Mouse (Mus musculus) testis, adult 2 months (tissue): ENCODE data around the gene Zfp64. TPM values are rescaled to one million over a fixed set of nuclear protein-coding genes. Genes with fewer than 3 reads are reported as not detected.

ENCODE experiments used
- H3K27ac ChIP-seq: fragments of 200-500 bp; 2 replicates; pipeline ENCODE4 v1.5.1; 2012; ENCODE audit warnings: low read depth, low read length; ENCODE audit not compliant: control insufficient read depth, insufficient read depth
- H3K27me3 ChIP-seq: fragments of 200-500 bp; 2 replicates; pipeline ENCODE4 v1.6.1; 2012; ENCODE audit warnings: mild to moderate bottlenecking, low read length, moderate library complexity; ENCODE audit not compliant: control insufficient read depth, insufficient read depth
- H3K36me3 ChIP-seq: fragments of 200-500 bp; 2 replicates; pipeline ENCODE4 v1.6.1; 2012; ENCODE audit warnings: mild to moderate bottlenecking, low read length; ENCODE audit not compliant: control insufficient read depth, insufficient read depth
- H3K4me1 ChIP-seq: fragments of 200-500 bp; 2 replicates; pipeline ENCODE4 v1.6.1; 2012; ENCODE audit warnings: low read length; ENCODE audit not compliant: control insufficient read depth, insufficient read depth
- H3K4me3 ChIP-seq: fragments of 200-500 bp; 2 replicates; pipeline ENCODE4 v1.5.1; 2012; ENCODE audit warnings: low read depth, mild to moderate bottlenecking, low read length, moderate library complexity, mixed read lengths; ENCODE audit not compliant: control insufficient read depth
- CTCF ChIP-seq: fragments of 200-500 bp; IDR thresholded peaks from 2 replicates; pipeline ENCODE4 v1.5.1; 2012; ENCODE audit warnings: low read depth, mild to moderate bottlenecking, inconsistent platforms, low read length, moderate library complexity; ENCODE audit not compliant: control insufficient read depth, insufficient read depth, insufficient replicate concordance
- POLR2A ChIP-seq: fragments of 200-500 bp; IDR thresholded peaks from 2 replicates; pipeline ENCODE4 v1.6.1; 2012; ENCODE audit warnings: low read depth, mild to moderate bottlenecking, inconsistent platforms, low read length, moderate library complexity; ENCODE audit not compliant: control insufficient read depth
- polyA plus RNA-seq: library from polyadenylated mRNA; depleted of rRNA; stranded (reverse); fragments of >200 nt; gene quantifications from 2 replicates; pipeline ENCODE4 v1.2.3, GENCODE M21; 2012; rRNA removed

Zfp64 gene
- polyA plus RNA-seq: 3.1 and 3.4 TPM in 2 replicates

DNA sequence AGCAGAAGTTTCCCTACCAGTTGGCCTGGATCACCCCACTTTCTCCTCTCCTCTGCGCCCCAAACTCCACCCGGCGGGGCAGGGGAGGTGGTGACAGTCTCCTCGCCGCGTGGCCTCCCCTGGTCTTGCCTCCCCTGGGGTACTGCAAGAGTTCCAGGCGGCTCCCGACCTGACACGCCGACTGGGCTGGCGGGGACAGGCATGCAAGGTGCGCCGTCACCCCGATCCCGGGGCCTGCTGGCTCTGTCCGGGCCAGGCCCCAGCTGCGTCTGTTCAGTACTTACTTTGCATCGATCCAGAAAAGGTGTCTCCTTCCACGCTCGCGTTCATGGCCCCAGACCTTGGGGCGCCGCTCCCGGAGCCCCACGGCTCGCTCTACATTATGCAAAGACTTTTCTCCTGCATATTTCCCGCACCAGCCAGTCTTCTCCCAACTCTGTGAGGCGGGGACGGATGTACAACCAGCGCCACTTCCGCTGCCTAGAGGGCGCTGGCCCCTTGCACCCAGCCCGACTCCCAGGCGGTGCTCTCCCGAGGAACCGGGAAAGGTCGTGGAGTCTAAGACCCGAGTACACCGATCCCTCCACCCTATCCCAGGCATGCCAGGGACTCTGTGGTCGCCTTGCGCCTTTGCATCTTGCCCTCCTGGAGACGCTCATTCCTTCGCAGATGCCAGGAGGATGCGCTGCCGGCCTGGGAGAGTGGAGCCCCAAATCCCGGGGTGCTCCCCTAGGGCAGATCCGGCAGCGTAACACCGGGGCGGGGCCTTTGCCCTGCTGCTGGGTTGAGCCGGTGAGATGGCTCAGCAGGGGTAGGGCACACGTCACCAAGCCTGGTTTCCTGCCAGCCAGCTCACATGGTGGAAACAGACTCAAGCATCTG lies at the start of gene Zfp64:
Gene Zfp64 (minus strand): TSS at position 753 of the 882 bp plus-strand sequence.
- no peaks in the 10 kb centered on the region for H3K27me3 ChIP-seq
- H3K27ac ChIP-seq: peak within 1 kb of the TSS; percentile 71; the same call in 1 of the 2 replicates
- TF ChIP-seq CTCF (peak; percentile 39; the same call in 1 of the 2 replicates), POLR2A (peak; percentile 65)
- H3K4me1 ChIP-seq: peaks cover 8% of the 10 kb centered on the region
- H3K36me3 ChIP-seq: no peaks in the 10 kb centered on the region
- H3K4me3 ChIP-seq: peak within 1 kb of the TSS; percentile 78

DNA sequence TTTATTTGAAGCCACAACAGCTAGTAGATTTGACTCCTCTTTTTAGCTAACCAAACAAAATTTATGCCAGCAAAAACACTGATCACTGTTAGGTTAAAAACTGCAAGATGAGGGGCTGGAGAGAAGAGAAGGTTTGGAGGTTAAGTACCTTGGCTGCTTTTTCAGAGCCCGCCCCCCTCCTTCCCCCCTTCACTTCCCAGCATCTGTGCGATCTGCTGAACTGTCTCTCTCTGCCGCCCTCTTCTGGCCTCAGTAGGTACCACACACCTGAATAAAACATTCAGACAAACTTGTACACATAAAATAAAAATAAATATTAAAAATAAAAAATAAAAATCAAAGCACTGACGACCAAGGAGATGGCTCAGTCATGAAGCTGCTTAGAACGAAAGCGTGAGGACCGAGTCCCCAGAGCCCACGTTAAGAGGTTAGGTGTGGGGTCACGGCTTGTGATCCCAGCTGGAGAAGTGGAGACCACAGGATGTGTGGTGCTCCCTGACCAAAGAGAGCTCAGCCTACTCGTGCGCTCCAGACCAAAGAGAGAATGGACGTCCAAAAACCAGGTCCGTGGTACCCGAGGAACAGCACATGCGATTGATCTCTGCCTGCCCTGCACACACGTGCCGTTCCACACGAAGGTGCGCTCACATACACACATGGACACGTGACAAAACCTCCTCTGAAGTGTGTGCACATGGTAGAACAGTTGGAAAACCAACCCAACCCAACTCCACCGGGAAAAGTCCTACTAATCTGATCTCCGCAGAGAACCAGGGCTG lies 37.4 kb upstream of the Zfp64 start:
- TF ChIP-seq CTCF (peak; percentile 43; the same call in 1 of the 2 replicates), POLR2A (no peak)
- H3K27me3 ChIP-seq: no peaks in the 10 kb centered on the region
- H3K4me1 ChIP-seq: peaks cover 4% of the 10 kb centered on the region
- H3K36me3 ChIP-seq: no peaks in the 10 kb centered on the region
- H3K27ac ChIP-seq: no peak overlapping the region
- no peak overlapping the region for H3K4me3 ChIP-seq

DNA sequence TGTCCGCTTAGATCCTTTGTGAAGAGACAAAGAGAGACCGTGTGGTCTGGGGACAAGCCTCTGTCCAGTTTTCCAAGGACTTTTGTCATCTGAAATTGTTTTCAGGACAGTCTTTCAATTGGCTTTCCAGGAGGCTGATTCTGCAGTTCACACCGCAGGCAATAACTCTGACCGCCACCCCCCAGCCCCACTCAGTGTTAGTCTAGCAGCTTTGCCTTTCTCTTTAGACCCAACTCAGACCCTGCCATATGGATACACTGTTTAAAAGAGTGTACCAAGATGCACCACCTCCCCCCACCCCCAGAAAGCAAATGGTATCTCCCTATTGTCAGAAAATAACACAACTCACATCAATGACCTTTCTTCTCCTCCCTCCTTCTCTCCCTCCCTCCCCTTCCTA lies 35.6 kb upstream of the Zfp64 start:
- no peaks in the 10 kb centered on the region for H3K27me3 ChIP-seq
- peaks cover 10% of the 10 kb centered on the region for H3K4me1 ChIP-seq
- no peaks in the 10 kb centered on the region for H3K36me3 ChIP-seq
- no peak for TF ChIP-seq POLR2A
- no peak for TF ChIP-seq CTCF
- no peak overlapping the region for H3K4me3 ChIP-seq
- no peak overlapping the region for H3K27ac ChIP-seq

DNA sequence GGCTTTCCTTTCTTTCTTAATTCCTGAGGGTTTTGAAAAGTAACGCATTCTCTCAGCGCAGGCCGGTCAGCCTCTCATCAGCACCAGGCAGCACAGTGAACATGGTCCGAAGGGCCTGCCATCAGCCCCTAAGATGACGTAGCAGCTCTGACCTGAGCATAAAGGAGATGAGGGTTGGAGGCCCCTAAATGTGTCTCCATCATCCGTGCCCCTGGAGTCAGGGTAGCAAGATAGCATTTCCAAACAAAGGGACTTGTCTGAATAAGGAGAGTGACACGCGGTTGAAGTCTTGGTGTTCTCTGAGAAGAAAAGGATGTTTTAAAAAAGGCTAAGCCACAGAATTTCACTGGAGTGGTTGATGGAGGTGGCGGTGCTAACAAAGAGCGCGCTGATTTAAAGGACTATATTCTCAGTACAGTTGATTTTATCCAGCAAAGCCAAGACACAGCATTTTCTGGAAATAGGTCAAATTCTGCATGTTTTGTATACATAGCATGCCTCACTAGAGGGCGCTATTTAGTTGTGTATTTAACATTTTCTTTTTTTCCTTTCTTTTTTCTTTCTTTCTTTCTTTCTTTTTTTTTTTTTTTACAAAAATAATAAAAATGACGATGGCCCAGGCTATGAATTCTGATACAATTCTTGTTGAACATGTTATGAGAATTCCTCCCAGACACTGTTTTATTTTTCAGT lies 34.8 kb upstream of the Zfp64 start:
- no peaks in the 10 kb centered on the region for H3K36me3 ChIP-seq
- H3K4me1 ChIP-seq: peaks cover 10% of the 10 kb centered on the region
- H3K27me3 ChIP-seq: no peaks in the 10 kb centered on the region
- TF ChIP-seq POLR2A: no peak
- TF ChIP-seq CTCF: no peak
- H3K27ac ChIP-seq: no peak overlapping the region
- H3K4me3 ChIP-seq: no peak overlapping the region

DNA sequence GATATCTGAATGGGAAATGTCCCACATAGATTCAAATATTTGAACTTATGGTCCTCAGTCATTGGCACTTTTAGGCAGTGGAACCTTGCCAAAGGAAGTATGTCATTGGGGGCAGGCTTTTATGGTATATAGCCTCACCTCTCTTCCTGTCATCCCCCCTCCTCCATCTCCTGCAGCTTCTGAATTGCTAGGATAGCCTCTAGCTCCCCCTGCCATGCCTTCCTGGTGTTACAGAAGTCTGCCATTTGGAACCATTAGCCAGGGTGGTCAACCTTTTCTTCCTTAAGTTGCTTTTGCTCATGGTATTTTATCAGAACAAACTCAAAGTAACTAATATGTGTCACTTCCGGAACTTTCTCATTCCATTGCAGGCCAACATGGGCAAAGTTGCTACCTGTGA lies 32.7 kb upstream of the Zfp64 start:
- Histone ChIP-seq H3K4me1 (peaks cover 8% of the 10 kb centered on the region), H3K4me3 (no peak overlapping the region), H3K27me3 (no peaks in the 10 kb centered on the region), H3K36me3 (no peaks in the 10 kb centered on the region), H3K27ac (no peak overlapping the region)
- TF ChIP-seq POLR2A: no peak
- no peak for TF ChIP-seq CTCF

DNA sequence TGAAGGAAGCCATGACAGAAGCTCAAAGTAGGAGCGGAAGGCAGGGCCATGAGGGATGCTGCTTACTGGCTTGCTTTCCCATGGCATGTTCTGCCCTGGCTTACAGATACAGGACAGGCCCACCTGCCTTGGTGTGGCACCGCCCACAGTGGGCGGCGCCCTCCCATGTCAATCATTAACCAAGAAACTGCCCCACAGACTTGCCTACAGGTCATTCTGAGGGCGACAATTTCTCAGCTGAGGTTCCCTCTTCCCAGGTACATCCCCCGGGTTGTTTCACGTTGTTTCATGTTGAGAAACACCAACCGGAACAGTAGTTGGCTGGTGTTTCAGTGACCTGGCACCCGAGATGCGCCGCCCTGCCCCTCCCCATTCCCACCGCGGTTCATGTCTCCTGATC lies 32.0 kb upstream of the Zfp64 start:
- Histone ChIP-seq H3K4me1 (peaks cover 6% of the 10 kb centered on the region), H3K27ac (no peak overlapping the region), H3K27me3 (no peaks in the 10 kb centered on the region), H3K36me3 (no peaks in the 10 kb centered on the region), H3K4me3 (no peak overlapping the region; the same call in 1 of the 2 replicates)
- TF ChIP-seq POLR2A (no peak), CTCF (no peak)

DNA sequence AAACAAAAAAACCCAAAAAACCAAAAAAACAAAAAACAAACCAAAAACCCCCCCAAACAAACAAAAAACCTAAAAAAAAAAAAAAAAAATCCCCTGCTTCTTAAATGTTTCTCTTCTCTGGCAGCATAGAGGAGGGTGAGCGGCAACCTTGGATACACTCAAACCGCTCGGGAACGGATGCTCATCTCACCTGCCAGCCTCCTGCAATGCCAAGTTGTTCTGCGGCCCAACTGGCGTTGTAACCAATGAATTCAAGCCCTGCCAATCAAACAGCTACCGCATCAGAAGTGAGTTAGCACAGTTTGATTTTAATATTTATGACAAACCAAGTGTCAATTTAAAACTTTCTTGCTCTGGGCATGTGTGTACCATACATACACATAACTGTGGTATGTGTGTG lies 26.6 kb upstream of the Zfp64 start:
- Histone ChIP-seq H3K27ac (no peak overlapping the region), H3K36me3 (no peaks in the 10 kb centered on the region), H3K27me3 (no peaks in the 10 kb centered on the region), H3K4me1 (peaks cover 7% of the 10 kb centered on the region), H3K4me3 (no peak overlapping the region)
- TF ChIP-seq POLR2A (no peak), CTCF (no peak)
